Mouse (Mus musculus): Measurements from ENCODE around the gene AC170998.1. TPM values are rescaled to one million over a fixed set of nuclear protein-coding genes. Genes with fewer than 3 reads are reported as not detected.
A peak's percentile ranks its signal among the peaks of the same experiment; 100 is the strongest.

Gene AC170998.1
- polyA plus RNA-seq, 1 experiment: not detected

- Histone ChIP-seq H3K36me3 (replicated peaks; ENCODE audit: low read length) (peaks cover 85% of the 10 kb centered on the region), H3K4me3 (replicated peaks) (no peak overlapping the region), H3K9me3 (no peaks in the 10 kb centered on the region), H3K27me3 (replicated peaks) (no peaks in the 10 kb centered on the region), H3K4me1 (peaks cover 87% of the 10 kb centered on the region)
- TF ChIP-seq GATA1 (IDR thresholded peaks at IDR 0.05; ENCODE audit: borderline replicate concordance, low read length) (no peak), FLI1 (IDR thresholded peaks at IDR 0.05; ENCODE audit: low read length) (no peak)
Measured at GRCm38 (mm10) chr17:28702646-28703045, 23.2 kb upstream of the AC170998.1 start.

GRCm38 (mm10) chr17:28706697-28707096, 19.2 kb upstream of the AC170998.1 start:
- H3K4me1 ChIP-seq: peaks cover 87% of the 10 kb centered on the region

GRCm38 (mm10) chr17:28707136-28707627, 18.7 kb upstream of the AC170998.1 start:
- no peak for TF ChIP-seq GATA1 (IDR thresholded peaks at IDR 0.05; ENCODE audit: borderline replicate concordance, low read length)
- TF ChIP-seq FLI1 (IDR thresholded peaks at IDR 0.05; ENCODE audit: low read length): no peak
- no peaks in the 10 kb centered on the region for H3K27me3 ChIP-seq (replicated peaks)
- no peaks in the 10 kb centered on the region for H3K9me3 ChIP-seq
- H3K4me3 ChIP-seq (replicated peaks): peak overlapping the region; percentile 85
- H3K36me3 ChIP-seq (replicated peaks; ENCODE audit: low read length): peaks cover 78% of the 10 kb centered on the region
- H3K4me1 ChIP-seq: peaks cover 87% of the 10 kb centered on the region

More at GRCm38 (mm10) chr17:28706697-28707096, 19.2 kb upstream of the AC170998.1 start:
- peak overlapping the region; percentile 66 for H3K4me3 ChIP-seq (replicated peaks)
- H3K9me3 ChIP-seq: no peaks in the 10 kb centered on the region
- peaks cover 78% of the 10 kb centered on the region for H3K36me3 ChIP-seq (replicated peaks; ENCODE audit: low read length)
- no peaks in the 10 kb centered on the region for H3K27me3 ChIP-seq (replicated peaks)
- TF ChIP-seq FLI1 (IDR thresholded peaks at IDR 0.05; ENCODE audit: low read length) (no peak), GATA1 (IDR thresholded peaks at IDR 0.05; ENCODE audit: borderline replicate concordance, low read length) (no peak)

- TF ChIP-seq GATA1 (IDR thresholded peaks at IDR 0.05; ENCODE audit: borderline replicate concordance, low read length): no peak
- TF ChIP-seq FLI1 (IDR thresholded peaks at IDR 0.05; ENCODE audit: low read length): no peak
- Histone ChIP-seq H3K27me3 (replicated peaks) (no peaks in the 10 kb centered on the region), H3K4me1 (peaks cover 87% of the 10 kb centered on the region), H3K9me3 (no peaks in the 10 kb centered on the region), H3K36me3 (replicated peaks; ENCODE audit: low read length) (peaks cover 78% of the 10 kb centered on the region), H3K4me3 (replicated peaks) (peak overlapping the region; percentile 38)
Measured at GRCm38 (mm10) chr17:28707816-28708215, 18.1 kb upstream of the AC170998.1 start.

- H3K4me3 ChIP-seq (replicated peaks): peak overlapping the region; percentile 51
- H3K9me3 ChIP-seq: no peaks in the 10 kb centered on the region
- no peak for TF ChIP-seq FLI1 (IDR thresholded peaks at IDR 0.05; ENCODE audit: low read length)
- peaks cover 95% of the 10 kb centered on the region for H3K4me1 ChIP-seq
- H3K36me3 ChIP-seq (replicated peaks; ENCODE audit: low read length): peaks cover 81% of the 10 kb centered on the region
- no peaks in the 10 kb centered on the region for H3K27me3 ChIP-seq (replicated peaks)
Measured at GRCm38 (mm10) chr17:28708989-28709388, 16.9 kb upstream of the AC170998.1 start.

- peak overlapping the region; percentile 79 for H3K4me3 ChIP-seq (replicated peaks)
- peaks cover 87% of the 10 kb centered on the region for H3K36me3 ChIP-seq (replicated peaks; ENCODE audit: low read length)
- TF ChIP-seq GATA1 (IDR thresholded peaks at IDR 0.05; ENCODE audit: borderline replicate concordance, low read length): no peak
- TF ChIP-seq FLI1 (IDR thresholded peaks at IDR 0.05; ENCODE audit: low read length): no peak
- peaks cover 97% of the 10 kb centered on the region for H3K4me1 ChIP-seq
- H3K27me3 ChIP-seq (replicated peaks): no peaks in the 10 kb centered on the region
- H3K9me3 ChIP-seq: no peaks in the 10 kb centered on the region
Measured at GRCm38 (mm10) chr17:28709552-28710290, 16.2 kb upstream of the AC170998.1 start.

GRCm38 (mm10) chr17:28710291-28710688, 15.6 kb upstream of the AC170998.1 start:
- Histone ChIP-seq H3K36me3 (replicated peaks; ENCODE audit: low read length) (peaks cover 87% of the 10 kb centered on the region), H3K27me3 (replicated peaks) (no peaks in the 10 kb centered on the region), H3K4me1 (peaks cover 97% of the 10 kb centered on the region), H3K9me3 (no peaks in the 10 kb centered on the region), H3K4me3 (replicated peaks) (peak overlapping the region; percentile 69)
- TF ChIP-seq FLI1 (IDR thresholded peaks at IDR 0.05; ENCODE audit: low read length): no peak
- TF ChIP-seq GATA1 (IDR thresholded peaks at IDR 0.05; ENCODE audit: borderline replicate concordance, low read length): no peak

GRCm38 (mm10) chr17:28711237-28711636, 14.6 kb upstream of the AC170998.1 start:
- no peaks in the 10 kb centered on the region for H3K9me3 ChIP-seq
- peaks cover 87% of the 10 kb centered on the region for H3K36me3 ChIP-seq (replicated peaks; ENCODE audit: low read length)
- H3K4me3 ChIP-seq (replicated peaks): peak overlapping the region; percentile 42
- TF ChIP-seq GATA1 (IDR thresholded peaks at IDR 0.05; ENCODE audit: borderline replicate concordance, low read length) (no peak), FLI1 (IDR thresholded peaks at IDR 0.05; ENCODE audit: low read length) (no peak)
- H3K4me1 ChIP-seq: peaks cover 97% of the 10 kb centered on the region
- H3K27me3 ChIP-seq (replicated peaks): no peaks in the 10 kb centered on the region

- Histone ChIP-seq H3K4me3 (replicated peaks) (peak overlapping the region; percentile 56), H3K27me3 (replicated peaks) (no peaks in the 10 kb centered on the region), H3K9me3 (no peaks in the 10 kb centered on the region), H3K4me1 (peaks cover 97% of the 10 kb centered on the region), H3K36me3 (replicated peaks; ENCODE audit: low read length) (peaks cover 89% of the 10 kb centered on the region)
- no peak for TF ChIP-seq FLI1 (IDR thresholded peaks at IDR 0.05; ENCODE audit: low read length)
- TF ChIP-seq GATA1 (IDR thresholded peaks at IDR 0.05; ENCODE audit: borderline replicate concordance, low read length): no peak
Measured at GRCm38 (mm10) chr17:28712305-28712704, 13.6 kb upstream of the AC170998.1 start.

- no peaks in the 10 kb centered on the region for H3K9me3 ChIP-seq
Measured at GRCm38 (mm10) chr17:28714006-28714405, 11.9 kb upstream of the AC170998.1 start.

More at GRCm38 (mm10) chr17:28714006-28714405, 11.9 kb upstream of the AC170998.1 start:
- H3K4me3 ChIP-seq (replicated peaks): no peak overlapping the region
- TF ChIP-seq FLI1 (IDR thresholded peaks at IDR 0.05; ENCODE audit: low read length) (no peak), GATA1 (IDR thresholded peaks at IDR 0.05; ENCODE audit: borderline replicate concordance, low read length) (no peak)
- peaks cover 97% of the 10 kb centered on the region for H3K36me3 ChIP-seq (replicated peaks; ENCODE audit: low read length)
- peaks cover 94% of the 10 kb centered on the region for H3K4me1 ChIP-seq
- no peaks in the 10 kb centered on the region for H3K27me3 ChIP-seq (replicated peaks)
